Mouse (Mus musculus) frontal cortex, adult (tissue): ENCODE data around the gene Itga1.

Experiments
- ATAC-seq: cut with Nextera tagmentation; 2 replicates; pipeline ENCODE4 v1.9.2; 2017; ENCODE audit warnings: mild to moderate bottlenecking, moderate library complexity, mixed read lengths; ENCODE audit not compliant: low TSS enrichment

Gene Itga1

GRCm38 (mm10) chr13:115050660-115051559 lies 50.9 kb downstream of the Itga1 start:
- ATAC-seq = no peak

- no peak for ATAC-seq
Measured at GRCm38 (mm10) chr13:115042652-115043051, 59.1 kb downstream of the Itga1 start.

- ATAC-seq = no peak
Measured at GRCm38 (mm10) chr13:115037304-115037703, 64.5 kb downstream of the Itga1 start.

GRCm38 (mm10) chr13:115035387-115035786 lies 66.4 kb downstream of the Itga1 start:
- ATAC-seq = no peak

GRCm38 (mm10) chr13:115033135-115033534 lies 68.6 kb downstream of the Itga1 start:
- no peak for ATAC-seq

GRCm38 (mm10) chr13:115031177-115032000 lies 70.4 kb downstream of the Itga1 start:
- ATAC-seq = peak; percentile 65; the same call in 1 of the 2 replicates

- ATAC-seq = no peak
Measured at GRCm38 (mm10) chr13:115025394-115025793, 76.4 kb downstream of the Itga1 start.

GRCm38 (mm10) chr13:115022117-115022787 lies 79.5 kb downstream of the Itga1 start:
- ATAC-seq = no peak

GRCm38 (mm10) chr13:115021411-115021810 lies 80.4 kb downstream of the Itga1 start:
- ATAC-seq = no peak

- ATAC-seq = no peak
Measured at GRCm38 (mm10) chr13:115020727-115021126, 81.0 kb downstream of the Itga1 start.

GRCm38 (mm10) chr13:115017545-115017944 lies 84.2 kb downstream of the Itga1 start:
- no peak for ATAC-seq

- no peak for ATAC-seq
Measured at GRCm38 (mm10) chr13:115011547-115011946, 90.2 kb downstream of the Itga1 start.

GRCm38 (mm10) chr13:115006213-115006835 lies 95.4 kb downstream of the Itga1 start:
- ATAC-seq = peak; percentile 85

GRCm38 (mm10) chr13:115005342-115005741 lies 96.4 kb downstream of the Itga1 start:
- ATAC-seq = peak; percentile 64

GRCm38 (mm10) chr13:115003444-115004053 lies 98.2 kb downstream of the Itga1 start:
- ATAC-seq = no peak

GRCm38 (mm10) chr13:115002837-115003236 lies 98.9 kb downstream of the Itga1 start:
- no peak for ATAC-seq

GRCm38 (mm10) chr13:115002155-115002554 lies 99.6 kb downstream of the Itga1 start:
- no peak for ATAC-seq

GRCm38 (mm10) chr13:114999582-114999981 lies 102.2 kb downstream of the Itga1 start:
- no peak for ATAC-seq

- no peak for ATAC-seq
Measured at GRCm38 (mm10) chr13:114998100-114998499, 103.7 kb downstream of the Itga1 start.

- ATAC-seq = peak; percentile 47; the same call in 1 of the 2 replicates
Measured at GRCm38 (mm10) chr13:114992260-114993014, 109.3 kb downstream of the Itga1 start.
